Mouse (Mus musculus) stomach, embryonic 16.5 days (tissue): ENCODE results near the gene Nek7. TPM values are rescaled to one million over a fixed set of nuclear protein-coding genes. Genes with fewer than 3 reads are reported as not detected.

ENCODE experiments used
- ATAC-seq: fragments of 200-750 bp; cut with Nextera tagmentation; 2 replicates; pipeline ENCODE4 v1.8.0; 2017; ENCODE audit warnings: moderate number of reproducible peaks, moderate TSS enrichment; ENCODE audit not compliant: insufficient read depth, low FRiP score
- H3K27ac ChIP-seq: fragments of 300-500 bp; sonication (generic); 2 replicates; pipeline ENCODE4 v1.5.1; 2014; ENCODE audit warnings: low read length
- H3K27me3 ChIP-seq: fragments of 300-500 bp; sonication (generic); 2 replicates; pipeline ENCODE4 v1.6.1; 2014; ENCODE audit warnings: low read length, control low read depth, mixed read lengths; ENCODE audit not compliant: control insufficient read depth, insufficient read depth
- H3K36me3 ChIP-seq: fragments of 300-500 bp; sonication (generic); 2 replicates; pipeline ENCODE4 v1.6.1; 2014; ENCODE audit warnings: low read length; ENCODE audit not compliant: control insufficient read depth, insufficient read depth
- H3K4me1 ChIP-seq: fragments of 300-500 bp; sonication (generic); 2 replicates; pipeline ENCODE4 v1.6.1; 2014; ENCODE audit warnings: low read length, control low read depth, mixed read lengths; ENCODE audit not compliant: control insufficient read depth, insufficient read depth
- H3K4me2 ChIP-seq: fragments of 300-500 bp; sonication (generic); 2 replicates; pipeline ENCODE4 v1.6.1; 2014; ENCODE audit warnings: low read depth, low read length, mixed read lengths
- H3K4me3 ChIP-seq: fragments of 300-500 bp; sonication (generic); replicated peaks from 2 replicates; pipeline ENCODE4 v1.5.1; 2014; ENCODE audit warnings: mild to moderate bottlenecking, low read length
- H3K9ac ChIP-seq: fragments of 300-500 bp; sonication (generic); 2 replicates; pipeline ENCODE4 v1.6.1; 2014; ENCODE audit warnings: low read length
- H3K9me3 ChIP-seq: fragments of 300-500 bp; sonication (generic); replicated peaks from 2 replicates; pipeline ENCODE4 v1.6.1; 2016; ENCODE audit warnings: low read length, control low read depth; ENCODE audit not compliant: control insufficient read depth
- WGBS: fragments of 180-500 bp; shearing (Covaris S2); extraction: QIAGEN DNeasy Blood & Tissue Kit; methylation state at CpG from one replicate; pipeline ENCODE4 v1.1.7; 2014; 5-methylcytosine and 5-hydroxymethylcytosine counted together
- polyA plus RNA-seq: library from polyadenylated mRNA; unstranded; fragments of >200 nt; fragmentation: Nextera tagmentation; extraction: Ambion mirVana; gene quantifications from 2 replicates; pipeline ENCODE4 v1.2.1, GENCODE M21; 2015

The Nek7 gene
- polyA plus RNA-seq, 1 experiment from 2014 or later, result 34.3 TPM

DNA sequence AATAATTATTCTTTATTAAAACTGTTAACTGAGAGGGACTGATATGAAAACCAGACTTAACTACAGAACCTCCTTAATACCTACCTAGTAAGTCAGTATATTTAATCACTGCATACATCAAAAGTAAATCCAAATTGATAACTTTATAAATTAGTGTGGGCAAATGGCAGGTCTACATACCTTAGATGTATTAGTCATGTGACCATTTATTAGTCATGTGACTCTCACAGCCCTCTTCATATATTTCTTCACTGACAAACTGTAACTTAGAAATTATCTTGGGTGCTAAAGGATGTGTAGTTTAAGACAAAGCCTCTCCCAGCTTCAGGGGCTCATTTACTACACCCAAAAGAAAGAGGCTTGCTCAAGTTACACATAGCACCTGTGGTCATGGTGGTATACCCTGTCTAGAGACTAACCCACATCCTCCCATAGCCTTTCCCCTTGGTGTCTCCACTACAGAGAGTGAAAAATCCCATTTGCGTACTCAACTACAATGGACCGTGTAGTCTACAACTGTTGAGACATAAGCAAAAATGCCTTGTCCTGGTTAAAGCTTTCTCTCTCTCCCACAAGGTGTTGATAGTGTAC, 35.4 kb downstream of the Nek7 start:
- ATAC-seq, result no peak
- no peak overlapping the region for H3K27ac ChIP-seq
- H3K4me2 ChIP-seq, result no peak overlapping the region
- H3K36me3 ChIP-seq, result no peaks in the 10 kb centered on the region
- 0 out of 2 replicates have a peak, but pooled peaks cover 7% of the 10 kb centered on the region for H3K4me1 ChIP-seq
- WGBS, result 88% methylated on average over 2 of the region's 2 CpGs
- no peaks in the 10 kb centered on the region for H3K27me3 ChIP-seq
- H3K9me3 ChIP-seq, result no peaks in the 10 kb centered on the region
- no peak overlapping the region for H3K9ac ChIP-seq
- H3K4me3 ChIP-seq, result no peak overlapping the region

GRCm38 (mm10) chr1:138582225-138582624, 37.7 kb downstream of the Nek7 start:
- H3K27me3 ChIP-seq, result no peaks in the 10 kb centered on the region
- 84% methylated on average over 7 of the region's 7 CpGs for WGBS
- H3K4me3 ChIP-seq, result no peak overlapping the region
- H3K27ac ChIP-seq, result no peak overlapping the region
- H3K4me1 ChIP-seq, result no peaks in the 10 kb centered on the region
- no peak for ATAC-seq
- H3K4me2 ChIP-seq, result no peak overlapping the region
- no peaks in the 10 kb centered on the region for H3K36me3 ChIP-seq
- no peak overlapping the region for H3K9ac ChIP-seq
- H3K9me3 ChIP-seq, result no peaks in the 10 kb centered on the region

- Histone ChIP-seq H3K9ac (no peak overlapping the region), H3K36me3 (no peaks in the 10 kb centered on the region), H3K4me3 (no peak overlapping the region), H3K27me3 (no peaks in the 10 kb centered on the region), H3K9me3 (no peaks in the 10 kb centered on the region), H3K27ac (no peak overlapping the region), H3K4me2 (no peak overlapping the region), H3K4me1 (0 out of 2 replicates have a peak, but pooled peaks cover 4% of the 10 kb centered on the region)
- ATAC-seq, result no peak
- whole genome bisulfite sequencing, result 71% methylated on average over 11 of the region's 11 CpGs
These were observed 40.0 kb downstream of the Nek7 start for GRCm38 (mm10) chr1:138579822-138580492.

GRCm38 (mm10) chr1:138579207-138579606, 40.7 kb downstream of the Nek7 start:
- no peak overlapping the region for H3K4me2 ChIP-seq
- H3K27me3 ChIP-seq, result no peaks in the 10 kb centered on the region
- no peak overlapping the region for H3K4me3 ChIP-seq
- 0 out of 2 replicates have a peak, but pooled peaks cover 4% of the 10 kb centered on the region for H3K4me1 ChIP-seq
- no peaks in the 10 kb centered on the region for H3K36me3 ChIP-seq
- no peaks in the 10 kb centered on the region for H3K9me3 ChIP-seq
- no peak for ATAC-seq
- H3K9ac ChIP-seq, result no peak overlapping the region
- no peak overlapping the region for H3K27ac ChIP-seq
- WGBS, result 89% methylated on average over 7 of the region's 7 CpGs

DNA sequence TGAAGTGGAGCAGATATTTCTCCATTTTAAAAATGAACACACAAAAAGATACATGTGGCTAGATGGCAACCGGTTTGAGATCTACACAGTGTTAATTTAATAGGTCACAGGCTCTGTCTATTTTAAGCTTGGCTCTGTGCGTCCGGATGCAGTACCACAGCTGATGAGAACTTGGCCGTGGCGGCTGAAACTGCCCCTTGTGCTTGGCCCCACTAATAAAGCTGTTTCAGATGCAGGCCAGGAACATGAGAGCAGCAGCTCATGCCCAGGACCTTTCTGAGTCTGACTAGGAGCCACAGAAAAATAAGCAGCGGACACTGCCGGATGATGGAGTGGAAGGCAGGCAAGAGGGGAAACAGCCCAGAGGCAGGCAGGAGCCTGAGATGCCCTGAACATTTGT, 43.1 kb downstream of the Nek7 start:
- no peak overlapping the region for H3K4me3 ChIP-seq
- H3K27me3 ChIP-seq, result no peaks in the 10 kb centered on the region
- no peak overlapping the region for H3K4me2 ChIP-seq
- no peaks in the 10 kb centered on the region for H3K36me3 ChIP-seq
- H3K4me1 ChIP-seq, result 0 out of 2 replicates have a peak, but pooled peaks cover 4% of the 10 kb centered on the region
- H3K9ac ChIP-seq, result no peak overlapping the region
- 69% methylated on average over 7 of the region's 7 CpGs for WGBS
- H3K9me3 ChIP-seq, result no peaks in the 10 kb centered on the region
- ATAC-seq, result no peak
- no peak overlapping the region for H3K27ac ChIP-seq

- no peak overlapping the region for H3K4me2 ChIP-seq
- no peak for ATAC-seq
- H3K4me1 ChIP-seq, result 0 out of 2 replicates have a peak, but pooled peaks cover 4% of the 10 kb centered on the region
- H3K4me3 ChIP-seq, result no peak overlapping the region
- H3K9ac ChIP-seq, result no peak overlapping the region
- no peaks in the 10 kb centered on the region for H3K9me3 ChIP-seq
- 89% methylated on average over 8 of the region's 8 CpGs for WGBS
- no peaks in the 10 kb centered on the region for H3K36me3 ChIP-seq
- H3K27me3 ChIP-seq, result no peaks in the 10 kb centered on the region
- no peak overlapping the region for H3K27ac ChIP-seq
These were observed 43.8 kb downstream of the Nek7 start for GRCm38 (mm10) chr1:138576066-138576697.

DNA sequence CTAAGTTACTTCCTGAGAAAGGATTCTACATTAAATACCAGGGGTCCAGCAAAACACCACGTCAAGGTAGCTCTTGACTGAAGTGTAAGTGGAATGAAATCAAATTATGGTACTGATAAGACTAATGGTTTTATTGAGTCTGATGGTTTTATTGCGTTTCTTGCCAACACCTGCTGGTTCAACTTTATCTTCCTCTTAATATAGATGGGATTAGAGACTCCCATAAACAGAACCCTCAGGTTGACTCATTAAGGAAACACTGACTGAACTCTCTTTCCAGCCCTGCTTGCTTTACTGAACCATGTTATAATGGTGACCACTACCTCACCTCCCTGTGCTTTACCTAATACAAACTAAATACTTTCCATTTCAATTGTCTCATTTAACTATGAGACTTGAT, 44.3 kb downstream of the Nek7 start:
- Histone ChIP-seq H3K36me3 (no peaks in the 10 kb centered on the region), H3K4me2 (no peak overlapping the region), H3K9me3 (no peaks in the 10 kb centered on the region), H3K27ac (no peak overlapping the region), H3K4me1 (0 out of 2 replicates have a peak, but pooled peaks cover 4% of the 10 kb centered on the region), H3K27me3 (no peaks in the 10 kb centered on the region), H3K4me3 (no peak overlapping the region), H3K9ac (no peak overlapping the region)
- ATAC-seq, result no peak; the same call in 1 of the 2 replicates
- 59% methylated on average over 2 of the region's 2 CpGs for WGBS

GRCm38 (mm10) chr1:138571565-138572361, 48.2 kb downstream of the Nek7 start:
- Histone ChIP-seq H3K4me2 (no peak overlapping the region), H3K4me3 (no peak overlapping the region), H3K9ac (no peak overlapping the region), H3K27me3 (no peaks in the 10 kb centered on the region), H3K9me3 (no peaks in the 10 kb centered on the region), H3K36me3 (no peaks in the 10 kb centered on the region), H3K4me1 (0 out of 2 replicates have a peak, but pooled peaks cover 1% of the 10 kb centered on the region), H3K27ac (no peak overlapping the region)
- ATAC-seq, result no peak
- WGBS, result 55% methylated on average over 22 of the region's 22 CpGs
